Mouse (Mus musculus) spleen, adult 2 months (tissue): Measurements from ENCODE around the gene Dnajb13. TPM values are rescaled to one million over a fixed set of nuclear protein-coding genes. Genes with fewer than 3 reads are reported as not detected.

Source experiments
- DNase-seq, 2 experiments: peaks; one replicate each; pipeline versions ENCODE4 v3.0.0 to v3.0.0-alpha.2; 2012 to 2021; ENCODE audit warnings: low spot score in 2 of 2, low read depth in 1 of 2
- H3K27ac ChIP-seq: fragments of 200-500 bp; 2 replicates; pipeline ENCODE4 v1.5.1; 2012; ENCODE audit warnings: low read length, inconsistent platforms; ENCODE audit not compliant: insufficient read depth
- H3K27me3 ChIP-seq: fragments of 200-500 bp; 2 replicates; pipeline ENCODE4 v1.6.1; 2012; ENCODE audit warnings: mild to moderate bottlenecking, moderate library complexity, low read length, inconsistent platforms; ENCODE audit not compliant: control insufficient read depth, insufficient read depth
- H3K36me3 ChIP-seq: fragments of 200-500 bp; 2 replicates; pipeline ENCODE4 v1.6.1; 2012; ENCODE audit warnings: mild to moderate bottlenecking, low read length, inconsistent platforms; ENCODE audit not compliant: control insufficient read depth, insufficient read depth
- H3K4me1 ChIP-seq: fragments of 200-500 bp; 2 replicates; pipeline ENCODE4 v1.6.1; 2011; ENCODE audit warnings: inconsistent platforms; ENCODE audit not compliant: control insufficient read depth, insufficient read depth, insufficient read length
- H3K4me3 ChIP-seq: fragments of 200-500 bp; 2 replicates; pipeline ENCODE4 v1.5.1; 2011; ENCODE audit warnings: mild to moderate bottlenecking, inconsistent platforms; ENCODE audit not compliant: insufficient read depth, insufficient read length; ENCODE audit errors: extremely low read depth
- CTCF ChIP-seq: fragments of 200-500 bp; IDR thresholded peaks from 2 replicates; pipeline ENCODE4 v1.5.1; 2011; ENCODE audit warnings: mild to moderate bottlenecking, inconsistent platforms; ENCODE audit not compliant: insufficient read depth, insufficient read length, insufficient replicate concordance; ENCODE audit errors: extremely low read depth
- POLR2A ChIP-seq: fragments of 200-500 bp; IDR thresholded peaks from 2 replicates; pipeline ENCODE4 v1.6.1; 2011; ENCODE audit warnings: low read depth, low read length, inconsistent platforms
- WGBS: fragments of 180-500 bp; shearing (Covaris S2); methylation state at CpG from one replicate; pipeline ENCODE4 v1.1.7; 2018; 5-methylcytosine and 5-hydroxymethylcytosine counted together
- polyA plus RNA-seq: library from polyadenylated mRNA; depleted of rRNA; stranded (reverse); fragments of >200 nt; gene quantifications from 2 replicates; pipeline ENCODE4 v1.2.3, GENCODE M21; 2012

Dnajb13 gene
- polyA plus RNA-seq, 1 experiment: 3.8 TPM

DNA sequence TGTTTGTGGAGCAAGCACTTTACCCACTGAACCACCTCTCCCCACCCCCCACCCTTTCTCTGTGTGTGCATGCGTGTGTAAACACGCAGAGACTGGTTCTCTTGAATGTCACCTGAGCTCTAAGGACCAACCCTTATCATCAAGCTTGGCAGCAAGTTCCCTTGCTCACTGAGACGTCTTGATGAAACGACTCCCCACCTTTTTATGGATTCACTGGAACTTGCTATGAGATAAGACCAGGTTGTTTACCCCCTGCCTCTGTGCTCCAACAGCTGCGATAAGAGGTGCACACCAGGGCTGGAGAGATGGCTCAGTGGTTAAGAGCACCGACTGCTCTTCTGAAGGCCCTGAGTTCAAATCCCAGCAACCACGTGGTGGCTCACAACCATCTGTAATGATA, 5.4 kb upstream of the Dnajb13 start:
- DNase-seq: no peak
- no peak for TF ChIP-seq POLR2A
- no peak for TF ChIP-seq CTCF
- 64% methylated on average over 7 of the region's 7 CpGs for WGBS
- Histone ChIP-seq H3K27me3 (no peaks in the 10 kb centered on the region), H3K4me1 (no peaks in the 10 kb centered on the region), H3K36me3 (no peaks in the 10 kb centered on the region), H3K27ac (no peak overlapping the region), H3K4me3 (no peak overlapping the region)

DNA sequence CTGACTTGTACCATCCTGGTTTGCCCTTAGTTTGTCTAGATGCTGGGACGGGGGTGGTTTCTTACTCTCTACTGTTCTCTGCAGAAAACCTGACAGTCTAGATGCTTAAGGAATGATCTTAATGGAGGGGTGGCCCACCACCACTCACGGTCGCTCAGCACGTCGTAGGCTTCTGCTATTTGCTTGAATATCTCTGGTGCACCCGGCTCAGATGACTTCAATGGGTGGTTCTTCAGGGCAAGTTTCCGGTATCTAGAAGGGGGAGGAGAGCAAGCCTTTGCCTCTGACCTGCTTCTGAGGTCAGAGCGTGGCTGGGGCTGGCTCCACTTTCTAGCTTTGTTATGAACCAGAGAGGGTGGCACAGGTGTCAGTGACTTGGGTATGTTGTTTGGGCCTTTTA, 3.2 kb downstream of the Dnajb13 start:
- TF ChIP-seq CTCF: no peak
- Histone ChIP-seq H3K4me1 (no peaks in the 10 kb centered on the region), H3K36me3 (no peaks in the 10 kb centered on the region), H3K4me3 (peak overlapping the region; percentile 29; the same call in 1 of the 2 replicates), H3K27ac (peak overlapping the region; percentile 38), H3K27me3 (no peaks in the 10 kb centered on the region)
- 57% methylated on average over 8 of the region's 8 CpGs for WGBS
- DNase-seq: no peak

DNA sequence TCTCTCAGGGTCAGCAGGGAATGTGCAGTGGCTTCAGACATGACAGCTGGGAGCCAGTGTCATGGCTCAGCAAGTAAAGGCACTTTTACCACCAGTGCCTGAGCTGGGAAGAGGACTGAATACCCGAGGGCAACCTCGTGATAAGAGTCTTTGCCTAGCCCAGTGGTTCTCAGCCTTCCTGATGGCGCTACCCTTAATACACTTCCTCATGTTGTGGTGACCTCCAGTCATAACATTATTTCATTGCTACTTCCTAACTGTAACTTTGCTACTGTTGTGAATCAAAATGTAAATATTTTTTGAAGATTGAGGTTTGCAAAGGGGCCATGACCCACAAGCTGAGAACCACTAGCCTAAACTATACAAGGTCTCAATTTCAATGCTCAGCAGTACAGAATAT, 6.1 kb downstream of the Dnajb13 start:
- H3K27me3 ChIP-seq: no peaks in the 10 kb centered on the region
- WGBS: 15% methylated on average over 3 of the region's 3 CpGs

DNA sequence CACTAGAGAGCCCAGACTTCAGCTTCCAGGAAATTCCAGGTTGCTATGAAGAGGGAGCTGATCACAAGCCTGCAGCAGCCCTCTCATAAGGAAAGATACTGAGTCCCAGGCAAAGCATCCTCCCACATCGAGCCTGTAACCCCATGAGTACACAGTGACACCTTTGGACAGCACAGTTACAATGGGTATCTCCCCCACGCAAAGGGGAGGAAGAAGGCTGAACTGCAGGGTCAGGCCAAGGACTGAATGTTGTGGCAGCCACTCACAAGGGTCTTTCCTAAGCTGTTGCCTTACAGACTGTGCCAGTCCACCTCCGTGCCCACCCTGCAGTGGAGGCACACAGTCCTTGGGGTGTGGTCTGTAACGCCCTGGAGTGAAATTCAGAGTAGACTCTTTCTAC, 8.3 kb downstream of the Dnajb13 start:
- WGBS: 74% methylated on average over 4 of the region's 4 CpGs
- H3K36me3 ChIP-seq: no peaks in the 10 kb centered on the region
- no peak overlapping the region for H3K27ac ChIP-seq
- TF ChIP-seq POLR2A: no peak
- no peak for TF ChIP-seq CTCF
- H3K4me3 ChIP-seq: no peak overlapping the region
- no peaks in the 10 kb centered on the region for H3K27me3 ChIP-seq
- peaks cover 25% of the 10 kb centered on the region; the same call in 1 of the 2 replicates for H3K4me1 ChIP-seq
- DNase-seq: no peak

More for the DNA sequence above, 6.1 kb downstream of the Dnajb13 start:
- Histone ChIP-seq H3K4me3 (no peak overlapping the region), H3K36me3 (no peaks in the 10 kb centered on the region), H3K27ac (no peak overlapping the region), H3K4me1 (peaks cover 11% of the 10 kb centered on the region; the same call in 1 of the 2 replicates)
- TF ChIP-seq CTCF: no peak
- no peak for TF ChIP-seq POLR2A
- no peak for DNase-seq

DNA sequence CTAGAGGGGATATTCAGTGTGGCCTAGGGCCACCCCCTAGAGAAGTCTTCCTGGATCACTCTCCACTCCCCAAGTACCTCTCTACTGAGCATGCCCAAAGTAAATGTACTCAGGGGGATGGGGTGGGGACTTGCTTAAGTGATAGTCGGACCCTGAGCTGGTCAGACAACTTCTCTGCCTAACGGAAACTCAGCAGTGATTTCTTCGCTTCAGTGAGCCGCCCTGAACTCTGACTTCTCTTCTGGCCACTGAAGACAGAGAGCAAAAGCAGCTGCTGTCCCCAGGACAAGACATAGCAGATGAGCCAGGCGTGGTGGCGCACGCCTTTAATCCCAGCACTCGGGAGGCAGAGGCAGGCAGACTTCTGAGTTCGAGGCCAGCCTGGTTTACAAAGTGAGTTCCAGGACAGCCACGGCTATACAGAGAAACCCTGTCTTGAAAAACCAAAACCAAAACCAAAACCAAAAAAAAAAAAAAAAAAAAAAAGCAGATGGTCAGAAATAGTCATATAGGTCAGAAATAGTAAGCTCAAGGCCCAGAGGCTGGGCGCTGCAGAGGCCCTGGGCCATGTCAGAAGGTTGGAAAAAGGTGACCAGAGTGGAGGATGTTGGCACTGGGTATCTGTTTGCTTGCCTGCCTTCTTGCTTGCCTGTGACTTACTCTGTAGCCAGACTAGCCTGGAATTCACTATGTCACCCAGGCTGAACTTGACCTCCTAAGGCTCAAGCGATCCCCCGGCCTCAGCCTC, 9.8 kb downstream of the Dnajb13 start:
- Histone ChIP-seq H3K4me3 (no peak overlapping the region), H3K27me3 (no peaks in the 10 kb centered on the region), H3K4me1 (peaks cover 25% of the 10 kb centered on the region; the same call in 1 of the 2 replicates), H3K27ac (peak overlapping the region; percentile 16), H3K36me3 (peaks cover 2% of the 10 kb centered on the region)
- 57% methylated on average over 13 of the region's 13 CpGs for WGBS
- DNase-seq: no peak
- TF ChIP-seq CTCF (no peak), POLR2A (no peak; the same call in 1 of the 2 replicates)

DNA sequence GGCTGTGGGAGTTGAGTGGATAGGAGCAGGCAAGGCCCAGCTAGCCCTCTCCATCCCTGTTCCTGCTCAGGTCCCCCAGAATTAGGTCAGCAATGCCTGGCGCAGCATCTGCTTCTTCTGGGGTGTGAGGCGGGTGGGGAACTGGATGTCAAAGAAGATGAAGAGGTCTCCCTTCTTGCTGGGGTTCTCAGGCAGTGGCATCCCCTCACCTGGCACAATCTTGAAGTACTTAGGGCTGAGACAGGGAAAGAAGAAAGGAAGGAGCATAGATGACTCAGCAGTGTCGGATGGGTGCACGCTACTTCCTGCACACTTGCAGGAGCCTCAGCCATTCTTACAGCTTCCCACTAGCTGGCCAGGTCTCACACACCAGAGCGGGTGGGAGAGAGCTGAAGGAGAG, 11.7 kb downstream of the Dnajb13 start:
- Histone ChIP-seq H3K4me3 (no peak overlapping the region), H3K27ac (0 out of 2 replicates have a peak overlapping the region, but pooled peaks have one; percentile 1), H3K27me3 (no peaks in the 10 kb centered on the region), H3K4me1 (peaks cover 25% of the 10 kb centered on the region), H3K36me3 (peaks cover 20% of the 10 kb centered on the region)
- 18% methylated on average over 5 of the region's 5 CpGs for WGBS
- TF ChIP-seq POLR2A (peak; percentile 35; the same call in 1 of the 2 replicates), CTCF (no peak)
- DNase-seq: no peak

DNA sequence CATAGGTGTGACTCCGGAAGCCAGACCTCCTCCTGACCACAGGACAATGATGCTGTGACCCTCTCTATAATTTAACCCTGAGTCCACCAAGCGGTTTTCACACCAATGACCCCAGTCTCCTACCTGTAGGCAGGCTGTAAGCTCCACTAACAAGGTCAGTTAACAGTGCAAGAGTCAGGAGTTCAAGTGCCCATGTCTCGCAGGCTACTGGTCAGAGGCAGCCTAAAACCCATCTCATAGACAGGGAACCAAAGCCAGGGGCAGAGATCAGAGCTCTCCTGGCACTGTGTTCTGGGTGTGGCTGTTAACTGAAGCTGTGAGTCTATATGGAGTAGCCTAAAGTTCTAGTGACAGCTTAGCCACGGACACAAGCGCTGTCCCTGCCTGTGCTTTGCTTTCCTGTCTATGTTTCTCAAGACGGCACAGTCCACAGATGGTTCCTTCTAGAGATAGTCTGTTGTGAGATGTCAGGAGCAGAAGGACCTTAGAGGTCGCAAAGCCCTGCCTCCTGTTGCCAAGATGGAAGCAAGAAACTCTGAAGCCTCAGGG, 12.3 kb downstream of the Dnajb13 start:
- 37% methylated on average over 7 of the region's 7 CpGs for WGBS
- no peak for TF ChIP-seq CTCF
- no peak for TF ChIP-seq POLR2A
- no peak for DNase-seq
- H3K4me1 ChIP-seq: peaks cover 30% of the 10 kb centered on the region
- peak overlapping the region; percentile 35 for H3K27ac ChIP-seq
- H3K4me3 ChIP-seq: no peak overlapping the region
- H3K36me3 ChIP-seq: peaks cover 27% of the 10 kb centered on the region
- no peaks in the 10 kb centered on the region for H3K27me3 ChIP-seq
